Mouse (Mus musculus) left cerebral cortex, postnatal 14 days (tissue): ENCODE data around the gene Myo18a. TPM values are rescaled to one million over a fixed set of nuclear protein-coding genes. Genes with fewer than 3 reads are reported as not detected.

Experiments
- DNase-seq, 2 experiments: peaks; one replicate each; pipeline ENCODE4 v3.0.0; 2021 to 2022; ENCODE audit warnings: low spot score in 2 of 2, mixed read lengths in 1 of 2
- intact Hi-C: fragments of 180-260 bp; cut with DNase I; formaldehyde crosslinking; loops from one replicate; pipeline ENCODE4 v1.15.1; 2025
- total RNA-seq, 2 experiments: library from RNA; stranded (reverse); gene quantifications; 2 replicates each; pipeline ENCODE4 v1.2.3; 2021

Gene Myo18a
- total RNA-seq, 2 experiments from 2014 or later = 151 to 169 TPM

DNA sequence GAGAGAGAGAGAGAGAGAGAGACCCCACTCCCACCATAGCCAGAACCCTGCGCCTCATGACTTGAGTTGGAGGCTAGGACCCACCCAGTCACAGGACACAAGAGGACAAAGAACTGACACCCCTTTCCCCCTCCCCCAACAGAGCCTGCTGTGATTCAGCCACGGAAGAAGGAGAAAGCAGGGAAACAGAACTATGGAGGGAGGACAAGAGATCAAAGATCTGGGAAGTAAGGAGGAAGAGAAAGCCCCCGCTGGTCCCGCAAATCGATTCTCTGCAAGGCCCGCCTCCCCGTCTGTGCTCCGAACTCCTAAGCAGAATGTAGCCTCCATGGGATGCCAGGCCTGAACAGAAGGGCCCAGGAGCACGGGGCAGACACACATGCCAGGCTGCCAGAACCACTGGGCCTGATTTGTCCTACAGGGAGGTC, 143.7 kb downstream of the Myo18a start:
- DNase-seq = no peak

GRCm38 (mm10) chr11:77908468-77908867, 145.4 kb downstream of the Myo18a start:
- DNase-seq = no peak
- intact Hi-C loops = no loop called here

More for the DNA sequence above, 143.7 kb downstream of the Myo18a start:
- intact Hi-C loops = no loop called here

GRCm38 (mm10) chr11:77909376-77909775, 146.3 kb downstream of the Myo18a start:
- intact Hi-C loops = no loop called here
- DNase-seq = peak; percentile 40 to 51

GRCm38 (mm10) chr11:77909776-77910175, 146.7 kb downstream of the Myo18a start:
- no peak for DNase-seq
- intact Hi-C loops = no loop called here

- DNase-seq = no peak
- intact Hi-C loops = no loop called here
These were observed 150.5 kb downstream of the Myo18a start for GRCm38 (mm10) chr11:77913505-77913904.

GRCm38 (mm10) chr11:77914598-77915260, 151.7 kb downstream of the Myo18a start:
- DNase-seq = no peak
- intact Hi-C loops = no loop called here

Other genes starting within 250 kb of the Myo18a start
- gene Abhd15, start 248.1 kb upstream of the Myo18a start, total RNA-seq = 1 to 10 TPM; 1.6 to 1.7 TPM
- 1 to 10 TPM; 4.9 to 5.8 TPM for gene Trp53i13, start 247.3 kb upstream of the Myo18a start, total RNA-seq
- gene Gm10392, start 244.0 kb upstream of the Myo18a start, total RNA-seq = not detected
- 100 to 1,000 TPM; 106 to 109 TPM for gene Taok1, start 155.4 kb upstream of the Myo18a start, total RNA-seq
- gene Nufip2, start 77.1 kb upstream of the Myo18a start, total RNA-seq = 10 to 100 TPM; 73.9 to 81.2 TPM
- gene Cryba1, start 38.0 kb upstream of the Myo18a start, total RNA-seq = not detected
- not detected for gene Gm10277, start 24.5 kb downstream of the Myo18a start, total RNA-seq
- gene Pipox, start 130.8 kb downstream of the Myo18a start, total RNA-seq = under 1 TPM; 0.18 to 0.70 TPM
- gene Sez6, start 167.6 kb downstream of the Myo18a start, total RNA-seq = 100 to 1,000 TPM; 153 to 196 TPM
- 10 to 100 TPM; 45.5 to 48.3 TPM for gene Phf12, start 219.5 kb downstream of the Myo18a start, total RNA-seq